Mouse (Mus musculus) embryonic facial prominence, embryonic 12.5 days (tissue): ENCODE data around the gene Dusp6. TPM values are rescaled to one million over a fixed set of nuclear protein-coding genes. Genes with fewer than 3 reads are reported as not detected.

ENCODE experiments used
- ATAC-seq: fragments of 200-750 bp; cut with Nextera tagmentation; 2 replicates; pipeline ENCODE4 v1.8.0; 2017; ENCODE audit not compliant: insufficient number of reproducible peaks, insufficient read depth, low FRiP score, low TSS enrichment
- H3K27ac ChIP-seq: fragments of 300-500 bp; sonication (generic); 2 replicates; pipeline ENCODE4 v1.5.1; 2016; ENCODE audit warnings: mild to moderate bottlenecking
- H3K27me3 ChIP-seq: fragments of 300-500 bp; sonication (generic); 2 replicates; pipeline ENCODE4 v1.6.1; 2016; ENCODE audit warnings: mild to moderate bottlenecking, moderate library complexity
- H3K36me3 ChIP-seq: fragments of 300-500 bp; sonication (generic); 2 replicates; pipeline ENCODE4 v1.6.1; 2016; ENCODE audit warnings: mild to moderate bottlenecking
- H3K4me1 ChIP-seq: fragments of 300-500 bp; sonication (generic); 2 replicates; pipeline ENCODE4 v1.6.1; 2016
- H3K4me2 ChIP-seq: fragments of 300-500 bp; sonication (generic); replicated peaks from 2 replicates; pipeline ENCODE4 v1.6.1; 2016; ENCODE audit warnings: mild to moderate bottlenecking, moderate library complexity
- H3K4me3 ChIP-seq: fragments of 300-500 bp; sonication (generic); 2 replicates; pipeline ENCODE4 v1.5.1; 2016; ENCODE audit warnings: mild to moderate bottlenecking
- H3K9ac ChIP-seq: fragments of 300-500 bp; sonication (generic); 2 replicates; pipeline ENCODE4 v1.6.1; 2016; ENCODE audit warnings: mild to moderate bottlenecking, moderate library complexity
- H3K9me3 ChIP-seq: fragments of 300-500 bp; sonication (generic); 2 replicates; pipeline ENCODE4 v1.6.1; 2016; ENCODE audit warnings: mild to moderate bottlenecking, moderate library complexity
- WGBS: fragments of 180-500 bp; shearing (Covaris S2); methylation state at CpG from one replicate; pipeline ENCODE4 v1.1.7; 2016; 5-methylcytosine and 5-hydroxymethylcytosine counted together
- polyA plus RNA-seq: library from polyadenylated mRNA; unstranded; fragments of >200 nt; fragmentation: Nextera tagmentation; extraction: Ambion mirVana; gene quantifications from 2 replicates; pipeline ENCODE4 v1.2.1, GENCODE M21; 2016

Gene Dusp6
- polyA plus RNA-seq, 1 experiment from 2014 or later = 90.7 TPM

- H3K27me3 ChIP-seq = no peaks in the 10 kb centered on the region
- WGBS = 79% methylated on average over 10 of the region's 10 CpGs
- H3K4me1 ChIP-seq = peaks cover 3% of the 10 kb centered on the region; the same call in 1 of the 2 replicates
- H3K4me2 ChIP-seq = no peak overlapping the region
- no peak overlapping the region for H3K27ac ChIP-seq
- H3K9ac ChIP-seq = no peak overlapping the region
- no peaks in the 10 kb centered on the region for H3K36me3 ChIP-seq
- ATAC-seq = no peak
- no peaks in the 10 kb centered on the region for H3K9me3 ChIP-seq
- H3K4me3 ChIP-seq = no peak overlapping the region
These were observed 7.0 kb upstream of the Dusp6 start for GRCm38 (mm10) chr10:99255830-99256570.

DNA sequence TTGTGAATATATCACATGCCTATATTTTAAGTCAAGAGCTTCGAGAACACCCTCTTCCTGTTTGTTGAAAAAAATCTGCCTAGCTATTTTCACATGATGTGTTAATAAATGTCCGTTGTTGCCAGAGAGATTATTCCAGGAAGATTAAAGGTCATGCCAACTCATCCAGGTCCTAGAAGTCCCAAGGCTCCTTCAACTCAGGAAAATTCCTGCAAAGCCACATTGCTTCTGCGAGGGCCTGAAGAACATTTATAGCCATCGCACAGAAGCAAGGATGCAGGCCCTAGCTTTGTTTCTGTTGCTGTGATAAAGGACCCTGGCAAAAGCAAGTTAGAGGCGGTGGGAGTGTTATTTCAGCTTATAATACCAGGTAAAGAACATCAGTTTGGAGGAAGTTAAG lies 5.5 kb upstream of the Dusp6 start:
- no peak overlapping the region for H3K4me2 ChIP-seq
- no peak overlapping the region for H3K4me3 ChIP-seq
- H3K4me1 ChIP-seq = peaks cover 3% of the 10 kb centered on the region; the same call in 1 of the 2 replicates
- no peaks in the 10 kb centered on the region for H3K27me3 ChIP-seq
- WGBS = 77% methylated on average over 5 of the region's 5 CpGs
- no peaks in the 10 kb centered on the region for H3K36me3 ChIP-seq
- no peak overlapping the region for H3K9ac ChIP-seq
- H3K9me3 ChIP-seq = no peaks in the 10 kb centered on the region
- no peak for ATAC-seq
- no peak overlapping the region for H3K27ac ChIP-seq

DNA sequence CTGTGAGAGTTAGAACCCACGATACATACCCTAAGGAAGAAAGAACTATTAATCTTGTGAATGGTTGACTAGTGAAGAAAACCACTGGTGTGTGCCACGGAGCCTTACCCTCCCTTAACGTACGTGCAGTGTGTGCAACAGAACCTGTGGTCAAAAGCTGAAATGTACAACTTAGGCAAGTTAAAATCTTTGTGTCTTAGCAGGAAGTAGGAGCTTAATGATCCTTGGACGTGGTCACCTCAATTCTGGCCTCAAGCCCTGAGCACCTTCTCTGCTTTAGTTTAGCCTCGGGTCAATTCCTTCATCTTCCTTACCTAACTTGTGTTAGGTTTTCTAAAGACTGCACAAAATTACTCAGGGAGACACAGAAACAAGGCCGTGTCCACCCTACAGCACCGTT lies 3.2 kb upstream of the Dusp6 start:
- Histone ChIP-seq H3K4me2 (no peak overlapping the region), H3K9ac (no peak overlapping the region), H3K4me3 (no peak overlapping the region), H3K4me1 (peaks cover 3% of the 10 kb centered on the region; the same call in 1 of the 2 replicates), H3K27me3 (no peaks in the 10 kb centered on the region), H3K9me3 (no peaks in the 10 kb centered on the region), H3K36me3 (no peaks in the 10 kb centered on the region), H3K27ac (no peak overlapping the region)
- ATAC-seq = no peak
- 85% methylated on average over 8 of the region's 8 CpGs for WGBS

- peak overlapping the region; percentile 82 for H3K4me2 ChIP-seq
- WGBS = under 1% methylated on average over 30 of the region's 30 CpGs
- peak overlapping the region; percentile 61 for H3K4me3 ChIP-seq
- peak overlapping the region; percentile 84 for H3K9ac ChIP-seq
- 0 out of 2 replicates have a peak, but pooled peaks cover under 1% of the 10 kb centered on the region for H3K36me3 ChIP-seq
- 0 out of 2 replicates have a peak, but pooled peaks have one; percentile 0 for ATAC-seq
- no peaks in the 10 kb centered on the region for H3K27me3 ChIP-seq
- peak overlapping the region; percentile 98 for H3K27ac ChIP-seq
- H3K9me3 ChIP-seq = no peaks in the 10 kb centered on the region
- H3K4me1 ChIP-seq = peaks cover 13% of the 10 kb centered on the region
These were observed 1.8 kb upstream of the Dusp6 start for GRCm38 (mm10) chr10:99261151-99261635.

- Histone ChIP-seq H3K9ac (peak overlapping the region; percentile 84), H3K36me3 (0 out of 2 replicates have a peak, but pooled peaks cover 4% of the 10 kb centered on the region), H3K27me3 (no peaks in the 10 kb centered on the region), H3K9me3 (no peaks in the 10 kb centered on the region), H3K4me3 (peak overlapping the region; percentile 61), H3K4me2 (peak overlapping the region; percentile 82), H3K4me1 (peaks cover 17% of the 10 kb centered on the region), H3K27ac (peak overlapping the region; percentile 98)
- whole genome bisulfite sequencing = under 1% methylated on average over 52 of the region's 62 CpGs
- ATAC-seq = peak; percentile 44
These were observed 1.3 kb upstream of the Dusp6 start for GRCm38 (mm10) chr10:99261636-99262318.

DNA sequence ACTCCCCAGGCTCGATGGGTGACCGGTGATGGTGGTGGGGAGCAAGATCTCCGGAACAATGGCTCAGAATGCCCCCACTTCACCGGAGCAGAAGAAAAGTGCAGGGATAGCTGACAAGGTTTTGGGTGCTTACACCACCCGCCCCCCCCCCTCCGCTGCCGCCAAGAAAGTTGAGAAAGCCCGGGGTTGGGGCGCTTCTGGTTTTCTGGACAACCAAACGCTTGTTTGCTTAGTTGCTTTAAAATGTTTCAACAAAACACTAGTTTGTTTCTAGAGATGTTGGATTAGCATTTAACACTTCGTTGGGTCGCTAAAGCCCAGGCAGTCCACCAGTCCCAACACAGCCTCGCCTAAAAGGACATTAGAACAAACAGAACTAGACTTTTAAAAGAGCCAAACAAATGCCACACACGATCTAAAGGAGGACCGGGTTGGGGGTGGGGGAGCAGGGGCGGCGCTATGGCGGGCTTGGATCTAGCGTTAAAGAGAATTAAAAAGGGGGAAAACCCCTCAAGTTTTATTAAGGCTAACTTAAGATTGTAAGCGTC lies 638 bp upstream of the Dusp6 start:
- Histone ChIP-seq H3K27me3 (no peaks in the 10 kb centered on the region), H3K36me3 (0 out of 2 replicates have a peak, but pooled peaks cover 4% of the 10 kb centered on the region), H3K27ac (peak overlapping the region; percentile 98), H3K4me1 (peaks cover 17% of the 10 kb centered on the region), H3K4me3 (peak overlapping the region; percentile 61), H3K4me2 (peak overlapping the region; percentile 82), H3K9me3 (no peaks in the 10 kb centered on the region), H3K9ac (peak overlapping the region; percentile 84)
- WGBS = 0% methylated on average over 20 of the region's 20 CpGs
- 0 out of 2 replicates have a peak, but pooled peaks have one; percentile 0 for ATAC-seq

DNA sequence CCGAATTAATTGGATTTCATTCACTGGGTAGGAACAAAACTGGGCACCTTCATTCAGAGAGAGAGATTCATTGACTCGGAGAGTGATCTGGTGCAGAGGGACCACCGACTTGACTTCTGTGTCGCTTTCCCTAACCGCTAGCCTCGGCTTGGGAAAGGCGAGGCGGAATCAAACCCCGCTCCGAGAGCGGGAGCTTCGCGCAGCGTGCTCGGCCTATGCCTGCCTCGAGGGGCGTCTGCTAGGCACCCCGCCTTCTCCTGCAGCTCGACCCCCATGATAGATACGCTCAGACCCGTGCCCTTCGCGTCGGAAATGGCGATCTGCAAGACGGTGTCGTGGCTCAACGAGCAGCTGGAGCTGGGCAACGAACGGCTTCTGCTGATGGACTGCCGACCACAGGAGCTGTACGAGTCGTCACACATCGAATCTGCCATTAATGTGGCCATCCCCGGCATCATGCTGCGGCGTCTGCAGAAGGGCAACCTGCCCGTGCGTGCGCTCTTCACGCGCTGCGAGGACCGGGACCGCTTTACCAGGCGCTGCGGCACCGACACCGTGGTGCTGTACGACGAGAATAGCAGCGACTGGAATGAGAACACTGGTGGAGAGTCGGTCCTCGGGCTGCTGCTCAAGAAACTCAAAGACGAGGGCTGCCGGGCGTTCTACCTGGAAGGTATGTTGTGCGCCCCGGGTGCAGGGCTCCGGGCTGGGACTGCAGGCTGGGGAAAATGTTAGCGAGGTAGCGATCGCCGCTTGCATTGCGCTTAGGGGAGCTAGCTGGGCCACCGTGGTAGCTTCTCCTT lies 589 bp downstream of the Dusp6 start:
- peak; percentile 16; the same call in 1 of the 2 replicates for ATAC-seq
- Histone ChIP-seq H3K9me3 (no peaks in the 10 kb centered on the region), H3K4me2 (peak overlapping the region; percentile 82), H3K9ac (peak overlapping the region; percentile 83), H3K4me1 (peaks cover 30% of the 10 kb centered on the region), H3K27ac (peak overlapping the region; percentile 98), H3K4me3 (peak overlapping the region; percentile 61), H3K27me3 (no peaks in the 10 kb centered on the region), H3K36me3 (0 out of 2 replicates have a peak, but pooled peaks cover 4% of the 10 kb centered on the region)
- under 1% methylated on average over 66 of the region's 66 CpGs for WGBS

GRCm38 (mm10) chr10:99264301-99265010 lies 1.4 kb downstream of the Dusp6 start:
- Histone ChIP-seq H3K4me1 (peaks cover 38% of the 10 kb centered on the region), H3K4me2 (peak overlapping the region; percentile 82), H3K9ac (peak overlapping the region; percentile 83), H3K27me3 (no peaks in the 10 kb centered on the region), H3K4me3 (peak overlapping the region; percentile 61), H3K36me3 (0 out of 2 replicates have a peak, but pooled peaks cover 4% of the 10 kb centered on the region), H3K9me3 (no peaks in the 10 kb centered on the region), H3K27ac (peak overlapping the region; percentile 98)
- under 1% methylated on average over 26 of the region's 26 CpGs for WGBS
- no peak for ATAC-seq

DNA sequence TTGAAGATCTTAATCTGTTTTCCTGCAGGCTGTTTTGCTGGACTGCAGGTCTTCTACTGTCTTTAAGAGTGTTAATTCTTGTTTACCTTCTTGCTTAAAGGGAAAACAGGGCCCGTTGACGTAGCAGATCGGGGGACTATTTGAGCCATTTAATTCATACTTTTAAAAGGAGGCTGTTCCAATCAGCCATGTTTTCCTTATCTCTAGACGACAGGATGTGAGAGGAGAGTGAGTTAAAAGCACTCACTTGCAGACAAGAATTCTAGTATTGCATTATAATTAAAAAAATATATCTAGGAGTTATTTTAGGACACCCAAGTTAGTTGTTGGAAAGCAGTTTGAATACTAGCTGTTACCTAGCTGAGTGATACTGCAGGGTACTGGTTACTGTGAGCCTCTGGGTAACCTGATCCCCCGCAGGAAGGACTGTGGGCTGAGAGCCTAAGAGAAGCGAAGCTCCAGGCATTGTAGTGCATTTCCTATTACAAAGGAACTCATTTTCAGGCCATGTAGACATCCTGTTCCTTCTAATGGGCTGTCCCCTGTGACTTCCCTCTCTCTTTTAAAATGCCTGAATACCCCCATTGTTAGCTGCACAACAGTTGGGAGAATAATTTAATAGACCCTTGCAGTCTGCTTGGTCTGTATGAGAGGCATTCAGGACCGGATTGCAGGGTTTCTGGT lies 2.1 kb downstream of the Dusp6 start:
- Histone ChIP-seq H3K9ac (peak overlapping the region; percentile 83), H3K36me3 (0 out of 2 replicates have a peak, but pooled peaks cover 4% of the 10 kb centered on the region), H3K4me3 (peak overlapping the region; percentile 61), H3K9me3 (no peaks in the 10 kb centered on the region), H3K27ac (peak overlapping the region; percentile 98), H3K4me2 (peak overlapping the region; percentile 82), H3K4me1 (peaks cover 41% of the 10 kb centered on the region), H3K27me3 (no peaks in the 10 kb centered on the region)
- WGBS = 1% methylated on average over 7 of the region's 7 CpGs
- no peak for ATAC-seq

- H3K9ac ChIP-seq = peak overlapping the region; percentile 83
- 0 out of 2 replicates have a peak, but pooled peaks cover 4% of the 10 kb centered on the region for H3K36me3 ChIP-seq
- peak overlapping the region; percentile 61 for H3K4me3 ChIP-seq
- peak overlapping the region; percentile 98 for H3K27ac ChIP-seq
- no peak for ATAC-seq
- WGBS = 18% methylated on average over 14 of the region's 14 CpGs
- peaks cover 46% of the 10 kb centered on the region for H3K4me1 ChIP-seq
- H3K4me2 ChIP-seq = peak overlapping the region; percentile 82
- H3K27me3 ChIP-seq = no peaks in the 10 kb centered on the region
- H3K9me3 ChIP-seq = no peaks in the 10 kb centered on the region
These were observed 3.0 kb downstream of the Dusp6 start for GRCm38 (mm10) chr10:99266025-99266424.
